Mouse (Mus musculus): ENCODE data around the gene Prkrip1.
"Not testable (repeated sequence)": the region's sequence is repeated elsewhere in the genome, so short reads cannot be mapped to it uniquely, and the experiment has no call there.

Prkrip1 gene

GRCm38 (mm10) chr5:136163807-136164474, 34.8 kb downstream of the Prkrip1 start:
- DNase-seq (ENCODE audit: low spot score) = no peak

GRCm38 (mm10) chr5:136160084-136160483, 38.7 kb downstream of the Prkrip1 start:
- DNase-seq (ENCODE audit: low spot score) = not testable (repeated sequence)

GRCm38 (mm10) chr5:136155399-136155798, 43.4 kb downstream of the Prkrip1 start:
- DNase-seq (ENCODE audit: low spot score) = no peak

- no peak for DNase-seq (ENCODE audit: low spot score)
These were observed 46.4 kb downstream of the Prkrip1 start for GRCm38 (mm10) chr5:136152365-136152764.

GRCm38 (mm10) chr5:136149134-136149576, 49.6 kb downstream of the Prkrip1 start:
- not testable (repeated sequence) for DNase-seq (ENCODE audit: low spot score)

GRCm38 (mm10) chr5:136147704-136148103, 51.1 kb downstream of the Prkrip1 start:
- DNase-seq (ENCODE audit: low spot score) = no peak

GRCm38 (mm10) chr5:136146936-136147335, 51.8 kb downstream of the Prkrip1 start:
- no peak for DNase-seq (ENCODE audit: low spot score)

GRCm38 (mm10) chr5:136144606-136145430, 53.9 kb downstream of the Prkrip1 start:
- DNase-seq (ENCODE audit: low spot score) = no peak

- DNase-seq (ENCODE audit: low spot score) = no peak
These were observed 55.5 kb downstream of the Prkrip1 start for GRCm38 (mm10) chr5:136143161-136143755.

GRCm38 (mm10) chr5:136142746-136143145, 56.0 kb downstream of the Prkrip1 start:
- DNase-seq (ENCODE audit: low spot score) = no peak

GRCm38 (mm10) chr5:136140057-136140482, 58.7 kb downstream of the Prkrip1 start:
- no peak for DNase-seq (ENCODE audit: low spot score)

- no peak for DNase-seq (ENCODE audit: low spot score)
These were observed 59.4 kb downstream of the Prkrip1 start for GRCm38 (mm10) chr5:136139393-136139792.

GRCm38 (mm10) chr5:136137658-136138274, 61.0 kb downstream of the Prkrip1 start:
- no peak for DNase-seq (ENCODE audit: low spot score)

- no peak for DNase-seq (ENCODE audit: low spot score)
These were observed 62.3 kb downstream of the Prkrip1 start for GRCm38 (mm10) chr5:136136292-136136990.

GRCm38 (mm10) chr5:136135571-136136291, 63.0 kb downstream of the Prkrip1 start, which contains the start of the genes Lrwd1 and Alkbh4:
Gene Lrwd1, minus strand, starts transcription at chr5:136136074.
Gene Alkbh4, plus strand, starts transcription at chr5:136136146.
- DNase-seq (ENCODE audit: low spot score) = peak; percentile 89

Measured in ovary, postnatal 14 days (tissue).